Mouse (Mus musculus) thymus, adult 2 months (tissue): ENCODE measurements around the gene Tmem62.

Experiments used
- CTCF ChIP-seq: fragments of 200-500 bp; IDR thresholded peaks from 2 replicates; pipeline ENCODE4 v1.5.1; 2012; ENCODE audit warnings: mild to moderate bottlenecking, control low read depth, low read length, moderate library complexity, borderline replicate concordance; ENCODE audit not compliant: control insufficient read depth, poor library complexity, insufficient read depth; ENCODE audit errors: extremely low read depth
- POLR2A ChIP-seq: fragments of 200-500 bp; IDR thresholded peaks from 2 replicates; pipeline ENCODE4 v1.6.1; 2012; ENCODE audit warnings: mild to moderate bottlenecking, low read length, control low read depth, moderate library complexity; ENCODE audit not compliant: control insufficient read depth, poor library complexity, insufficient read depth; ENCODE audit errors: extremely low read depth

DNA sequence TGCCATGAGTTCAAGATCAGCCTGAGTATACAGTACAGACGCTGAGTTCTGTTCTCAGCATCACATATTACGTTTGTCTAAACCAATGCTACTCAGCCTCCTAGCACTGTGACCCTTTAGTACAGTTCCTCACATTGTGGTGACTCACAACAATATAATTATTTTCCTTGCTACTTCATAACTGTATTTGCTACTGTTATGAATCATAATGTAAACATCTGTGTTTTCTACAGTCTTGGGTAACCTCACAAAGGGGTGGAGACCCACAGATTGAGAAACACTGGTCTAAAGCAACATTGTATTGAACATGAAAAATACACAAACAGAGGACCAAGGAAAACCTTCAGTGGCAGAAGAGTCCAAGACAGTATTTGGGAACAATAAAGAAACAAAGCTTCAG, 17.5 kb upstream of the Tmem62 start:
- TF ChIP-seq POLR2A (no peak), CTCF (no peak)
